Mouse (Mus musculus) left cerebral cortex, adult 18-20 months (tissue): ENCODE measurements around the gene Lemd1. TPM values are rescaled to one million over a fixed set of nuclear protein-coding genes. Genes with fewer than 3 reads are reported as not detected.
"Not testable (repeated sequence)": the region's sequence is repeated elsewhere in the genome, so short reads cannot be mapped to it uniquely, and the experiment has no call there.

Experiments used
- DNase-seq, 2 experiments: peaks; one replicate each; pipeline ENCODE4 v3.0.0; 2021 to 2022; ENCODE audit warnings: low spot score in 2 of 2, mixed read lengths in 1 of 2
- total RNA-seq, 2 experiments: library from RNA; stranded (reverse); gene quantifications; 2 replicates each; pipeline ENCODE4 v1.2.3; 2021

Gene Lemd1
- total RNA-seq, 2 experiments from 2014 or later: 4.8 to 7.6 TPM

DNA sequence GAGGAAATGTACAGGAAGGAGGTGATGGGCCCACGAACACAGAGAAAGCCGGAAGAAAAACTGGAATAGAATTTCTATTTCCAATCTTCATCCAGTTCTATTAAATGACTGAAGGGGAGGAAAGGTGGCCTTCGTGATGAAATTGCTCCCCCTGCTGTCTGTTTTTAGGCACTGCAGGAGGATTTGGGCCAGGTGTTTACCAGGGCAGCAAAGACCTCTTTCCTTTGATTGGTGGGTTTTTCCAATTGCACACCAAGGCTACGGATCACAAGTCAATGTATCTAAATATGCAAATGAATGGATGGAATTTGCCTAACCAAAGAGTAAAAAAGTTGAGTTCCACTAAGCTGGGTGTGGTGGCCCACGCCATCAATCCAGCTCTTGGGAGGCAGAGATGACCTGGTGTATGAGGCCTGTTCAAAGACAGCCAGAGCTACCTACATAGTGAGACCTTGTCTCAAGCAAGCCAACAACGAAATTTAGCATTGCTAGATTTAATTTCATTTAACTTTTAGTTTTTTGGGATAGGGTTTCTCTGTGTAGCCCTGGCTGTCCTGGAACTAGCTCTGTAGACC lies 46.4 kb downstream of the Lemd1 start:
- DNase-seq: peak; percentile 47 to 70

- no peak for DNase-seq
Measured at GRCm38 (mm10) chr1:132245010-132245409, 53.8 kb downstream of the Lemd1 start.

DNA sequence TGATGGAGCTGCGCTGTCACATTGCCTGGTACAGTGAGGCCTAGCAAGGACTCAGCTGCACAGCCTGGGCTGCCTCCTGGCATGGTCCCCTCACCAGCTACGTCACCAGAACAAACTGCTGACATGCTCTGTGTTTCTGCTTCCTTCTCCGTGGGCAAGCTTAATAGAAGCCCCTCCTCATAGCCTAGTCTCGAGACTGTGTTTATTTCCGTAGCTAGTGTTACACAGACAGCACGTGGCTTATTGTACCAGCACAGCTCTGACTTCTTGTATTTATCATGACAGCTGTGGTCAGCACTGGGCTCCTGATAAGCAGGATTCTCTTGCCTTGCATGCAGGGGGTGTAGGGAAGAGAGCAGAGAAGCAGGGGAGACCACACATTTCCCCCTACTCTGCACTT lies 54.9 kb downstream of the Lemd1 start:
- no peak for DNase-seq

DNA sequence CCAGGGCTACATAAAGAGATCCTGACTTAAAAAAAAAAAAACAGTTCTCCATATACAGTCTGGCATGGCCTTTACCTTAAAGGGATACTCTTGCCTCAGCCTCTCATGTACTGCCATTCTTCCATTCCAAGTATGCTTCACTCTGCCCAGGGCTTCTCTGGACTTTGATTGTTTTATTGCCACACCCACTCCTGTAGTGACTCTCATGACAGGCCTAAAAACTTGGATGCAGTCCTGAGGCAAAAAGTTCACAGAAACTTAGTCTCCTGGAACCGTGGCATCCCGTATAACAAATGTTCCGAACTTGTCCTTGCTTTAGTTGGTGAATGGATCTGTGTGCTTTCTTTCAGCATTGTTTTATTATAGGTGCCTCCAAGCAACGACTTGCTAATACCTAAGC lies 55.4 kb downstream of the Lemd1 start:
- no peak for DNase-seq

GRCm38 (mm10) chr1:132254467-132254866 lies 63.2 kb downstream of the Lemd1 start:
- DNase-seq: no peak

- DNase-seq: no peak
Measured at GRCm38 (mm10) chr1:132260331-132260730, 69.1 kb downstream of the Lemd1 start.

DNA sequence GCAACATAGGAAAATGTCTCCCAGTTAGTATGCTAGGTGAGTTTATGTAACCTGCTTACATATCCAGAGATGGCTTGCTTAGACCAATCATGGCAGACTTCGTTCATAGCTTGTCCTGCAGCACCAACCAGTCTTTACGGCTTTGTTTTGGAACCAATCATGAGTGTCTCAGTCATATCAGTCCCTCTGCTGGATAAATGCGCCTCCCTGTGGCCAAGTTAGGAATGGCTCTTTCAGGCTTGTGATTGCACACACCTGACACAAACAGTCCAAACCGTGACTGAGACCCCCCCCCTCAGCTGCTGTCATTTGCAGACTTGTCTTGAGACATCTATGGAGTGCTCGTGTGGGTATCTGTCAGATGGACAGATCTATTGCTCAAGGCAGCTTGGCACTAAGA lies 69.8 kb downstream of the Lemd1 start:
- DNase-seq: no peak

DNA sequence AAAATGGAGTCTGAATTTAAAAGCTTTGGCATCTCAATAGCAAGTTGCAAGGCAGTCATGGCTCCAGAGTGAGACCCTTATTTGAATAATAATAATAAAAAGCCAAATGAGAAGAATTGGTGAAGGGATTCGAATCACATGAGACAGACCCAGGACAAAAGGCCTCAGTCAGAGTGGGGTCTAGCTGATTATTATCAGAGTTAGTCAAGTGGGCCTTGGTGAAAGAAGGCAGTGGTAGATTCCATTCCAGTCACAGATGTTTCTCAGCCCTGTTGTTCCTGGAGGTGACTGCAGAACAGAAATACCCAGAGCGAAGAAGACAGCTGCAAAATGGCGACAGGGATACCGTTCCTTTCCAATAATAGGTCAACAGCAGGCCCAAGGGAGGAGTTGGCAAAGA lies 72.4 kb downstream of the Lemd1 start:
- DNase-seq: no peak

- DNase-seq: no peak
Measured at GRCm38 (mm10) chr1:132264577-132264976, 73.3 kb downstream of the Lemd1 start.

DNA sequence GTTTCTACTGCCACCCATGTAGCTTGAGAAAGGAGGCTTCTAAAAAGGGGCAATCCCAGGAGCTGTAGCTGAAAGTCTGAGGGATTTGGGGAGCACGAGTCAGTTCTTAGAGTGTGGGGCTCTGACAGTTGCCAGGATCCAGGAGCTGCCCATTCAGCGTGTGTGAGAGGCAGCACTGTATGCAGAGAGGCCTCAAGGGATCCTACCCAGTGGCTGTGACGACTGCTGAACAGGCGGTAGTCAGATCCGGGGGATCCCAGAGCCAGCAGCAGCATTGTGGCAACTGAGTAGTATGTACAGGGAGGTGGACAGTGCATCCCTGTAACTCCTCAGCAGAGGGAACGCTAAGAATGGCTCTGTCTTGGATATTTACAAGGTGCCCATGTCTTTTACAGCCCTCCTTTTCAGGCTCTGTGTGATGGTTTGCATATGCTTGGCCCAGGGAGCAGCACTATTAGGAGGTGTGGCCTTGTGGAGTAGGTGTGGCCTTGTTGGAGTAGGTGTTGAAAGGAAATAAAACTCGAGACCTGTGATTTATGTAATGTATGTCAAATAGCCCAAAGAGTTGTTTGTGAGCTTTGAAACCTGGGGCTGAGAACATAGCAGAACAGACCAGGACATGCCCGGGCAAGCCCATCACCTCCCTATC lies 74.1 kb downstream of the Lemd1 start:
- DNase-seq: no peak

- DNase-seq: no peak
Measured at GRCm38 (mm10) chr1:132265936-132266335, 74.7 kb downstream of the Lemd1 start.

DNA sequence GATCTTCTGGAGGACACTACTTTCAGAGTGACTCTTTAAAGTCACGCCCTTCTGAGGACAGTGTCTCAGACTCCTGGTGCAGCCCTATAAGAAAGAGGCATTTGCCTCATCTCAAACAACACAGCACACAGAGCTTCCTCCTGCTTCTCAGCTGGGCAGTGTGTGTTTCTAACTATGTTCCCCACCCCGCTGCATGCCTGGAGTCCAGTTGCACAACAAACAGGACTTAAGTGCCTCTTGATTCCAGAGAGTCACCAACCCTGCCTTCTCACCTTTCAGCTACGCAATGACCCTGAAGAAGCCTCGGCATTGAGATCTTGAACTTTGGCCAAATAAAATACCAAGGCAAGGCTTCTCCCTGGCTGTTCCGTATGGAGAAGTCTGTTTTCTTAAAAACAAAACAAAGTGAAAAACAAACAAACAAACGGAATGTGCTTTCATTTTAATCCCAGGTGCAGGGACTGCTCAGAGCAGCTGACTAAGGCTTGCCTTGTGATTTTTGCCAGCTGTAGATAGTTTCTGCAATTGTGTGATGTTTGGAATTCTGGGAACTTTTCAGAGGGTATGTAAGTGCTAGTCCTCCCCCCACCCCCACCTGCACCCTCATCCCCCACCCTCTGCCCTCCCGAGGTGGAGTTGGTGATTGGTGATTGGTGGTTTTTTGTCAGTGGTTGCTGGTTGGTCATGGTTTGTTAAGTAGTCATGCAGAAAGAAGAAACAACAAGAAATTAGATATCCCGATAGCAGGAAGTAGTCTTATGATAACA lies 75.7 kb downstream of the Lemd1 start:
- DNase-seq: no peak

DNA sequence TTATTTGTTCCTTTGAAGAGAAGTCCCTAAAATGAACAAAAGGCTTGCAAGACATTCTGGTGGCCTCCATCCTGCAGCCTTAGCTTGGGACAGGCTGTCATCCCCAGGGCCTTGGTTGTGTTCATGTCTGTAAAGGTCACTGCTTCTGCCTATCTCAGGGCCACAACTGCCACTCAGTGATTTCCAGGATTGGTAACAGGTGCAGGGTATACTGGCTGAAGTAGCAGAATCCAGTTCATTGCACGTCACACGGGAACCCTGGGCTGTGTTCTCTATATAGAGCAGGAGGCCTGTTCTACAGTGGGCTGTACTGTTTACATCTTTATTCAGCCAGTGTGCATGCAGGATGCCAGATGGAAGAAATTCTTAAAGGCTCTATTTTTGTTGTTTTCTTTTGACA lies 76.7 kb downstream of the Lemd1 start:
- no peak for DNase-seq

- peak in 1 of 2 experiments; percentile 20 for DNase-seq
Measured at GRCm38 (mm10) chr1:132268418-132269060, 77.3 kb downstream of the Lemd1 start.

DNA sequence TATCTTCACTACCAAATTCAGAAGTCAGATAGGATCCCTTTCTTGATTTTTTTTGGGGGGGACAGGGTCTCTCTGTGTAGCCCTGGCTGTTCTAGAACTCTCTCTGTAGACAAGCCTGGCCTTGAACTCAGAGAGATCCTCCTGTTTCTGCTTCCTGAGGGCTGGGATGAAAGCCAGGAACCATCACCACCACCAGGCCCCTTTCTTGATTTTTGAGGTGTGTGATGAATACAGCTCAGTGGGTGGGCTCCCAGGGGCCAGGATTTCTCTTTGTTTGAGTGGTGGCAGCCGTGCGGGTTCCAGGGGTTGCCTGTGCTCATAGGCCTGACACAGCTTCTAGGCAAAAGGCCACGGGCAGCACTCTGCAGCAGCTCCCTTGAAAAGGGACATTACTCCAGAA lies 80.0 kb downstream of the Lemd1 start:
- no peak for DNase-seq

- DNase-seq: no peak
Measured at GRCm38 (mm10) chr1:132276694-132277093, 85.5 kb downstream of the Lemd1 start.

DNA sequence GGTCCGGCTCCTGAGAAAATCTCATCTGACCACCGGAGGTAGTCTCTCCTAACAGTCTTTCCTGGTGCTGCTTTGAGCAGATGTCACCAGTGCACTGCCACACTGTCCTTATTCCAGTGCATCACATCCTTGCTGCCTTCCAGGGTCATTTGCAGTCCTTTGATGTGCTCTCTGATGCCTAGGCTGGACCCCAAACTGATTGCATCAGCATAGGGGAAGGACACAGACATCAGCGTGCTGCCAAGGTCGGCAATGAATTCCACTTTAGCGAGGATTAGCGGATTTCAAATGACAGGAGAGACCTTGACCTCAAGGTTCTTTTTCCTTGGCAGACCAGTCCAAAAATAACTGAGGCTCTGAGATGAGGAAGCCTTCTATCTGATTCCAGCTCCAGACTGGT lies 85.9 kb downstream of the Lemd1 start:
- DNase-seq: no peak

GRCm38 (mm10) chr1:132280636-132281035 lies 89.4 kb downstream of the Lemd1 start:
- DNase-seq: not testable (repeated sequence)

DNA sequence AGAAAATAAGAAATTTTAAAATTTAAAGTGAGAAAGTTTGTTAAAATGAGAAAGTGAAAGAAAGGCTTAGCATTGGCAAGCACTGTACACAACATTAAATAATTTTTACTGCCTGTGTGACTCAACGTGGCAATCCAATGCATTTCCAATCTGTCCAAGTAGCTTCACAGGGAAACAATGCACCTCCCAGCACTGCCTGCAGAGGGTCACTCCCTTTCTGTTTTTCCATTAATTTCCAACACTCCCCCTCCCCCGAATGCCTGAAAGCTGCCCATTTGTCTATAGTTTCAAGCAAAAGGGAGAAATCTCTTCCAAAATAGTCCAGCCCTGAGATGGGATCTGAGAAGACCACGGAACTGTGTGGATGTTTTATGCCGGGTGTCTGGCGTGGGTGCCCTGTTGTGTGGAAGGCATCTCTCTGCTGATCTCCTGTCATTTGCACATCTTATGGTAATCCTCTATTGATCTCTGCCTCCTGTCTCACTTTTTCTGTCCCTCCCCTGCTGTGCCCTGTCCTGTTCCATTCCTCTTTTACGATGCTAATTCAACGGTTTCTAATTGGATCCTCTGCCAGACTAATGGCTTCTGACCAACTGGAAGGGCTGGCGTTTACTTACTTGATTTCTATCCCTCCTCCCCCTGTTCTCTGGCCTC lies 90.4 kb downstream of the Lemd1 start:
- DNase-seq: no peak

GRCm38 (mm10) chr1:132282177-132282536 lies 90.9 kb downstream of the Lemd1 start:
- no peak for DNase-seq

- DNase-seq: no peak
Measured at GRCm38 (mm10) chr1:132283018-132283417, 91.8 kb downstream of the Lemd1 start.

- DNase-seq: no peak
Measured at GRCm38 (mm10) chr1:132286735-132287134, 95.5 kb downstream of the Lemd1 start.
